Mouse (Mus musculus) lung, embryonic 14.5 days (tissue): ENCODE data around the gene Tgfbi. TPM values are rescaled to one million over a fixed set of nuclear protein-coding genes. Genes with fewer than 3 reads are reported as not detected.
A peak's percentile ranks its signal among the peaks of the same experiment; 100 is the strongest.

Source experiments
- ATAC-seq: fragments of 200-750 bp; cut with Nextera tagmentation; 2 replicates; pipeline ENCODE4 v1.8.0; 2017; ENCODE audit warnings: mild to moderate bottlenecking, moderate TSS enrichment, moderate library complexity; ENCODE audit not compliant: insufficient read depth
- DNase-seq: peaks from one replicate; pipeline ENCODE4 v3.0.0-alpha.2; 2015
- H3K27ac ChIP-seq: fragments of 300-500 bp; sonication (generic); 2 replicates; pipeline ENCODE4 v1.5.1; 2014; ENCODE audit warnings: low read depth, mild to moderate bottlenecking, moderate library complexity
- H3K27me3 ChIP-seq: fragments of 300-500 bp; sonication (generic); 2 replicates; pipeline ENCODE4 v1.6.1; 2014; ENCODE audit warnings: low read length, control low read depth; ENCODE audit not compliant: insufficient read depth
- H3K36me3 ChIP-seq: fragments of 300-500 bp; sonication (generic); 2 replicates; pipeline ENCODE4 v1.6.1; 2014; ENCODE audit warnings: control low read depth; ENCODE audit not compliant: insufficient read depth
- H3K4me1 ChIP-seq: fragments of 300-500 bp; sonication (generic); 2 replicates; pipeline ENCODE4 v1.6.1; 2014; ENCODE audit warnings: antibody characterized with exemption, control low read depth; ENCODE audit not compliant: insufficient read depth
- H3K4me2 ChIP-seq: fragments of 300-500 bp; sonication (generic); 2 replicates; pipeline ENCODE4 v1.6.1; 2014; ENCODE audit warnings: mild to moderate bottlenecking
- H3K4me3 ChIP-seq: fragments of 300-500 bp; sonication (generic); 2 replicates; pipeline ENCODE4 v1.5.1; 2014; ENCODE audit warnings: low read depth, low read length
- H3K9ac ChIP-seq: fragments of 300-500 bp; sonication (generic); 2 replicates; pipeline ENCODE4 v1.6.1; 2014
- H3K9me3 ChIP-seq: fragments of 300-500 bp; sonication (generic); 2 replicates; pipeline ENCODE4 v1.6.1; 2016; ENCODE audit warnings: low read depth, low read length, control low read depth
- CTCF ChIP-seq: IDR thresholded peaks from 2 replicates; pipeline ENCODE4 v1.5.1; 2016; ENCODE audit warnings: antibody characterized with exemption, low read depth
- whole genome bisulfite sequencing: fragments of 180-500 bp; shearing (Covaris S2); extraction: QIAGEN DNeasy Blood & Tissue Kit; methylation state at CpG from one replicate; pipeline ENCODE4 v1.1.7; 2014; 5-methylcytosine and 5-hydroxymethylcytosine counted together
- polyA plus RNA-seq: library from polyadenylated mRNA; unstranded; fragments of >200 nt; fragmentation: Nextera tagmentation; extraction: Ambion mirVana; gene quantifications from 2 replicates; pipeline ENCODE4 v1.2.1, GENCODE M21; 2014

Gene Tgfbi
- polyA plus RNA-seq, 1 experiment from 2014 or later = 171 TPM

DNA sequence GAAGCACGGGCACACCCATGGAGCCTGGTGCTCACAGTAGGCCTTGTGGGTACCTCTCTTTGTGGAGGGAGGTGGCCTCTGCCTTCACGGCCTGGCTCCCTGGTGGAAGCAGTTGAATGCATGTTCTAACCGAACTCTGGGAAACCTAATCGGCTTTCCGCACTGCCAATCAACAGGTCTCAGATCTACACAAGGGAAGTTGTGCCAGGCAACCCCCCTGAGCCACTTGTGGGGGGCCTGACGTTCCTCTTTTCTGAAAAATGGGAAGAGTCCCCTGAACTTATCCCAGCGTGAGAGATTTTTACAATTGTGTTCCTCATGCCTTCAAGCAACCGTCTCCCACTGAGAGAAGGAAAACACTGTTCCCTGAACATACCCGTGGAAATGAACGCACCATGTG lies 5.9 kb downstream of the Tgfbi start:
- ATAC-seq (no peak), DNase-seq (no peak)
- H3K36me3 ChIP-seq = peaks cover 14% of the 10 kb centered on the region; the same call in 1 of the 2 replicates
- H3K9ac ChIP-seq = no peak overlapping the region
- peaks cover 46% of the 10 kb centered on the region for H3K4me1 ChIP-seq
- H3K27ac ChIP-seq = peak overlapping the region; percentile 37; the same call in 1 of the 2 replicates
- H3K27me3 ChIP-seq = no peaks in the 10 kb centered on the region
- WGBS = 82% methylated on average over 10 of the region's 10 CpGs
- no peak overlapping the region for H3K4me3 ChIP-seq
- no peaks in the 10 kb centered on the region for H3K9me3 ChIP-seq
- TF ChIP-seq CTCF = no peak
- no peak overlapping the region for H3K4me2 ChIP-seq

DNA sequence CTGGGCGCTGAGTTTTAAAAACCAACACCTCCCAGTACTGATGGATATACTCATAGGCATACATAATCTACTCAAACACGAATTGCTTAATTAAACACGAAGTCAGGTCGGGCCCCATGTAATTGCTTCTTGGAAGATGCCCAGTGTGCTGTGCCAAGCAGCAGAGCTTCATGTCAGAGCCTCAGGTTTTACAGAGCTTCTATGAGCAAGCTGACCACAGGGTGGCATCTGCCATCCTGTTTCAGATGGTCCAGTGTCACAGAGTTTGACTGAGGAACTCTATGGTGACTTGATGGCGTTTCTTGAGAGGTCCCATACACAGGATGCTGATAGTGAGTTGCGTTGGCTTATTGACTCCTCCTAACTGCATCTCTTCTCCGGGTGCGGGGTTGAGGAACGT lies 6.5 kb downstream of the Tgfbi start:
- Histone ChIP-seq H3K9ac (no peak overlapping the region), H3K27ac (0 out of 2 replicates have a peak overlapping the region, but pooled peaks have one; percentile 36), H3K4me2 (no peak overlapping the region; the same call in 1 of the 2 replicates), H3K36me3 (peaks cover 15% of the 10 kb centered on the region; the same call in 1 of the 2 replicates), H3K4me3 (no peak overlapping the region), H3K4me1 (peaks cover 45% of the 10 kb centered on the region), H3K27me3 (no peaks in the 10 kb centered on the region), H3K9me3 (no peaks in the 10 kb centered on the region)
- TF ChIP-seq CTCF = peak; percentile 57
- 56% methylated on average over 9 of the region's 9 CpGs for WGBS
- ATAC-seq (no peak), DNase-seq (peak; percentile 60)

DNA sequence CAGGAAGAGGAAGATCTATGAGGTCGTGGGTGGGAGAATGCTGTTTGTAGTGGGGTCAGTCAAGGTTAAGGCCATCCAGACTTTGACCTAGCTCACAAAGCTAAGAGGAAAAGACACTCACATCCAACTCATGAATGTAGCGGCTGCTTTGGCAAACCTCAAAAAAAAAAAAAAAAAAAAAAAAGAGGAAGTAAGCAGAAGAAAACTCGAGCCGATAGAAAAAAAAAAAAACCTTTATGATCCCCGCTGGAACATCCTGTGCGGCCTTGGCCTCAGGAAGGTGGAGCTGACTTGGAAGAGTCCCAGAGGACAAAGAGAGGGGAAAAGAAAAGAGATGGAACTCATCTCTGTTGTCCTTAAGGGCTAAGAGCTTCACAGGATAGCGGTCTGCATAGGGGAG lies 7.1 kb downstream of the Tgfbi start:
- no peak for TF ChIP-seq CTCF
- Histone ChIP-seq H3K9ac (no peak overlapping the region), H3K4me3 (no peak overlapping the region), H3K9me3 (no peaks in the 10 kb centered on the region), H3K4me1 (peaks cover 41% of the 10 kb centered on the region), H3K27me3 (no peaks in the 10 kb centered on the region), H3K27ac (peak overlapping the region; percentile 36; the same call in 1 of the 2 replicates), H3K36me3 (peaks cover 18% of the 10 kb centered on the region; the same call in 1 of the 2 replicates), H3K4me2 (no peak overlapping the region; the same call in 1 of the 2 replicates)
- ATAC-seq (no peak), DNase-seq (no peak)
- 34% methylated on average over 7 of the region's 7 CpGs for WGBS

GRCm38 (mm10) chr13:56617197-56617596 lies 7.9 kb downstream of the Tgfbi start:
- no peak for TF ChIP-seq CTCF
- 90% methylated on average over 2 of the region's 2 CpGs for WGBS
- H3K4me3 ChIP-seq = no peak overlapping the region

GRCm38 (mm10) chr13:56622201-56622757 lies 13.0 kb downstream of the Tgfbi start:
- no peak overlapping the region for H3K9ac ChIP-seq
- ATAC-seq = peak; percentile 48; the same call in 1 of the 2 replicates
- TF ChIP-seq CTCF = no peak
- peaks cover 22% of the 10 kb centered on the region; the same call in 1 of the 2 replicates for H3K36me3 ChIP-seq
- H3K4me3 ChIP-seq = no peak overlapping the region
- DNase-seq = no peak
- no peak overlapping the region for H3K27ac ChIP-seq
- H3K4me2 ChIP-seq = no peak overlapping the region
- WGBS = 32% methylated on average over 8 of the region's 8 CpGs
- H3K27me3 ChIP-seq = no peaks in the 10 kb centered on the region
- H3K9me3 ChIP-seq = no peaks in the 10 kb centered on the region
- H3K4me1 ChIP-seq = 0 out of 2 replicates have a peak, but pooled peaks cover 6% of the 10 kb centered on the region

More at GRCm38 (mm10) chr13:56617197-56617596, 7.9 kb downstream of the Tgfbi start:
- H3K36me3 ChIP-seq = peaks cover 18% of the 10 kb centered on the region; the same call in 1 of the 2 replicates
- no peaks in the 10 kb centered on the region for H3K27me3 ChIP-seq
- no peak overlapping the region for H3K4me2 ChIP-seq
- H3K9ac ChIP-seq = no peak overlapping the region
- H3K27ac ChIP-seq = no peak overlapping the region
- ATAC-seq (no peak), DNase-seq (no peak)
- H3K9me3 ChIP-seq = no peaks in the 10 kb centered on the region
- H3K4me1 ChIP-seq = peaks cover 38% of the 10 kb centered on the region

DNA sequence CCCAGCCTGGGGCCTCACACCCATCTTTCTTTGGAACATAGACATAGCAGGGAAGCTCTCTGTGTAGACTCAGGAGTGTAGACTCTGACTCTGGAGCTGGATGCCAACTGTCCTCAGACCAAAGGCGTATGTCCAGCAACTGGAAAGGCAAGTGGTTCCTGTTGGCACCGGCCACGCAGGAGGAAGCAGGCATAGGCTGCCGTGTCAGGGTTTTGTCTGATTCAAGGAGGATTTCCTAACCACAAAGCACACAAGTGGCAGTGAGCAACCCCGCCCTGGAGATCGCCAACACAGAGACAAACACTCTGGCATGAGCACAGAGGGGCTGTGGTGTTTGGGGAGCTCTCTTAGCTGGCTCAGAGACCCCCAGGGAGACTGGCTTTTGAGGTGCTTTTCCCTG lies 17.2 kb downstream of the Tgfbi start:
- peaks cover 12% of the 10 kb centered on the region; the same call in 1 of the 2 replicates for H3K4me1 ChIP-seq
- peaks cover 36% of the 10 kb centered on the region; the same call in 1 of the 2 replicates for H3K36me3 ChIP-seq
- no peaks in the 10 kb centered on the region for H3K27me3 ChIP-seq
- WGBS = 70% methylated on average over 6 of the region's 6 CpGs
- no peak overlapping the region for H3K9ac ChIP-seq
- H3K4me2 ChIP-seq = no peak overlapping the region
- ATAC-seq (no peak), DNase-seq (no peak)
- no peaks in the 10 kb centered on the region for H3K9me3 ChIP-seq
- H3K27ac ChIP-seq = no peak overlapping the region
- no peak overlapping the region for H3K4me3 ChIP-seq
- no peak for TF ChIP-seq CTCF

- ATAC-seq (no peak), DNase-seq (no peak)
- Histone ChIP-seq H3K4me3 (no peak overlapping the region), H3K27ac (no peak overlapping the region), H3K27me3 (no peaks in the 10 kb centered on the region), H3K4me1 (peaks cover 21% of the 10 kb centered on the region), H3K9ac (no peak overlapping the region), H3K9me3 (no peaks in the 10 kb centered on the region), H3K4me2 (no peak overlapping the region), H3K36me3 (peaks cover 37% of the 10 kb centered on the region)
- no peak for TF ChIP-seq CTCF
- WGBS = 89% methylated on average over 4 of the region's 4 CpGs
These were observed 20.8 kb downstream of the Tgfbi start for GRCm38 (mm10) chr13:56630081-56630480.
